Mouse (Mus musculus) spleen, adult 12 weeks (tissue): ENCODE measurements around the gene Myo15.
A peak's percentile ranks its signal among the peaks of the same experiment; 100 is the strongest.
"Not testable (repeated sequence)": the region's sequence is repeated elsewhere in the genome, so short reads cannot be mapped to it uniquely, and the experiment has no call there.

Experiments used
- DNase-seq: peaks from one replicate; pipeline ENCODE4 v3.0.0; 2022; ENCODE audit warnings: low spot score

The Myo15 gene

DNA sequence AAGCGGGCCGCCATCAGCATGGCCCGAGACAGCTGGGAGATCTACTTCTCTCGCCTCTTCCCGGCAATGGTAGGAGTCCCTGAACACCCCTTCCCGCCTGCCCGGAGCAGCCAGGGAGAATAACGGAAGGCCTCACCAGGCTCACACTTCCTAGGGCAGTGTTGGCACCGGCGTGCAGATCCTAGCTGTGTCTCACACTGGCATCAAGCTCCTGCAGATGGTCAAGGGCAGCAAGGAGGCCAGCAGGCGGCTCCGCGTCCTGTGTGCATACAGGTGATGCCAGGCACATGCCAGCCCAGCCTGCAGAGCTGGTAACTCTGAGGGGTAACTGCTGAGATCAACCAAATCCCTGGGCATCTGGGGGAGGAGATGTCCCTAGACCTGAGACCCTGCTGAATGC lies 38.1 kb downstream of the Myo15 start:
- no peak for DNase-seq

DNA sequence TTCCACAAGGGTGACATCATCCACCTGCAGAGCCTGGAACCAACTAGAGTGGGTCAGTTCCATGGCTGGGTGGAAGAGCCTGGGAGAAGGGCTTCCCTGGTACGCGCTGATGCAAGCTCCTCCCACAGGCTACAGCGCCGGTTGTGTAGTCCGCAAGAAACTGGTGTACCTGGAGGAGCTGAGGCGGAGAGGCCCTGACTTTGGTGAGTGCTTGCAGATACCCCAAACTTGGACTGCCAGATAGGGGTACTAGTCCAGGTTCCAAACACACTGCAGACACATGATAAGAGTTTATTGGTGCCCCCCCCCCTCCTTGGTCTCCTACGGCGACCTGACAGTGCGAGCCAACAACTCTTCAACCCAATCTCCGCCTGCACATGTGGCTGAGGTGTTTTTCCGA lies 39.8 kb downstream of the Myo15 start:
- DNase-seq: peak; percentile 46

DNA sequence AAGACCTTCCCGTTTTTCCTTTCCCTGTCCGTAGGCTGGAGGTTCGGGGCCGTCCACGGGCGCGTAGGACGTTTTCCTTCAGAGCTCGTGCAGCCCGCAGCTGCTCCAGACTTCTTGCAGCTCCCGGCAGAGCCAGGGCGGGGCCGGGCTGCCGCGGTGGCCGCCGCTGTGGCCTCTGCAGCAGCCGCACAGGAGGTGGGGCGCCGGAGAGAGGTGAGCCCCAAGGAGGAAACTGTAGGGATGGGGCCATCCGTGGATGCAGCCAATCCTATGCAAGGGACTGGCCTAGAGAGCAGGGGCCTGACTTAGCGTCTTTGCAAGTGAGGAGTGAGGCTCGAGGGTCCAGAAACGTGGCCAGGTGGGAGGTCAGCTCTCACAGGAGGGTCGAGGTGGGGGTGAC lies 40.4 kb downstream of the Myo15 start:
- DNase-seq: peak; percentile 35

DNA sequence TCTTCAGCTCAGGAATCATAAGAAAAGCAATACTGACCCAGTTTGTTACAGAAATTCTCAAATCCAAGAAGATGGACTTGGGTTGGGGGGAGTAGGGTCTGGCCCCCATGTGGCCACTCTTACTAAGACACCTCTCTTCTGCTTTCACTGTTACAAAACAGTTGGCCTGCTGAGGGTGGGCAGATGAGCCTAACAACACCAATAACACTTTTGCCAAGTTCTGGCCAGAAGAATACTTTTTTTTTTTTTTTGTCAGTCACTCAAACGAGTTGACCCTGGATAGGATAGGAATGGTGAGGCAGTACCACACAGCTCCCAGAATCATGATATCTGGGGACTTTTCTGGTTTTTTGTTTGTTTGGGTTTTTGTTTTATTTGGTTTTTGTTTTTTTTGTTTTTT lies 42.8 kb downstream of the Myo15 start:
- no peak for DNase-seq

DNA sequence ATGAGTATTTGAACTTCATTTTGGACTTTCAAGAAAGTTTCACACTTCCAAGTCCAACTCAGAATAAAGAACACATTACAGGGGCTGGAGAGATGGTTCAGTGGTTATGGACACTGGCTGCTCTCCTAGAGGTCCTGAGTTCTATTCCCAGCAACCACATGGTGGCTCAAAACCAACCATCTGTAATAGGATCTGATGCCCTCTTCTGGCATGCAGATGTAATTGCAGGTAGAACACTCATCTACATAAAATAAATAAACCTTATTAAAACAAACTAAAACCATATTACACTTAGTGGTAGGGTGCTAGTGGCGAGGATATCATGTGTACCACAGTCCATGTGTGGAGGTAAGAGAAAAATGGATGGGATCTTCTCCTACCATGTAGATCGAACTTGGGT lies 43.4 kb downstream of the Myo15 start:
- DNase-seq: no peak

DNA sequence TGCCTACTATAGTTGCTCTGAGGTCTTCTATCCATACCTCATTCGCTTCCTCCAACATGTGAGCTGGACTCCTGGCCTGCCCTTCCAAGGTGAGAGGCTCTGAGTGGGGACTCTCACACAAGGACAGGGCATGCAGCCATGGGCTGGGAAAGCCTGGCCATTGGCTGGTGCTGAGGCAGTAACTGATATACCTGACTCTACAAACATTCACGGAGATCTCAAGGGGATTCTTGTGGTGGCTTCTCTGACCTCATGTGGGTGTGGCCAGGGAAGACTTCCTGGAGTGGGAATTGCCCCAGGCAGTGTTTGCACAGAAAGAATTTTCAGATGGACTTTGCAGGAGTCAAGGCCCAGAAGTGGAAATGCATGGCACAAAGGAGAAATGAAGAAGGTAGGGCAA lies 45.8 kb downstream of the Myo15 start:
- no peak for DNase-seq

DNA sequence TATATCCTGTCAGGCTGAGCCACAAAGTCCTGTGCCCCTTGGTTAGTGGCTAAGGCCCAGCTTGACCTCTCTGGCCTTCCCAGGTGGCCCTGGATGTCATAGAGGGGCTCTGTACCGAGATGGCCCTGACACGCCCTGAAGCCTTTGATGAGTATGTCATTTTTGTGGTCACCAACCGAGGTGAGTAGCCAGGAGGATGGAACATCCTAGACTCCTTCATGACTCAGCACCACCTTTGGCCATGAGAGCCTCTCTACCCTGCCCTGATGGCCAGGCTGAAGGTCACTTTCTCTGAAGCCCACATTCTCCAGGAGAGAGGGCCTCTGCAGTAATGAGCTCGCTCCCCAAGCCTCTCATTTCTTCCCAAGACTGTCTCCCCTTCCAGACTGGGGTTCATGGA lies 49.2 kb downstream of the Myo15 start:
- DNase-seq: no peak

DNA sequence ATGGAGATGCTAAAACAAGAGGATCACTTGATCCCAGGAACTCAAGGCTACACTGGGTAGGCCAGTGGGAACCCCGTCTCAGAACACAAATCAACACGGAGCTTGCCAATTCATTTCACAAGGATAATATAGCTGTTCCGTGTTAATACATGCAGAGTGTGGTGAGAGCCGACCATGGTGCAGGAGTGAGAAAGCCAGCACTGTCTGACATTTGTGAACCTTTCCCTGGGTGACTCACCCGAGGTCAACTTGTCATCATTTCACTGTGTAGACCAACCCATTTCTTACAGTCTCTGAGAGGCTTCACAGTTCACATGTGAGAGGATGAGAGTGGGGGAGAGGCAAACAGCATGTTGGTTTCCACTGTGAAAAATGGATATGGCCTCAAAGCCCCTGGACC lies 52.9 kb downstream of the Myo15 start:
- DNase-seq: no peak

DNA sequence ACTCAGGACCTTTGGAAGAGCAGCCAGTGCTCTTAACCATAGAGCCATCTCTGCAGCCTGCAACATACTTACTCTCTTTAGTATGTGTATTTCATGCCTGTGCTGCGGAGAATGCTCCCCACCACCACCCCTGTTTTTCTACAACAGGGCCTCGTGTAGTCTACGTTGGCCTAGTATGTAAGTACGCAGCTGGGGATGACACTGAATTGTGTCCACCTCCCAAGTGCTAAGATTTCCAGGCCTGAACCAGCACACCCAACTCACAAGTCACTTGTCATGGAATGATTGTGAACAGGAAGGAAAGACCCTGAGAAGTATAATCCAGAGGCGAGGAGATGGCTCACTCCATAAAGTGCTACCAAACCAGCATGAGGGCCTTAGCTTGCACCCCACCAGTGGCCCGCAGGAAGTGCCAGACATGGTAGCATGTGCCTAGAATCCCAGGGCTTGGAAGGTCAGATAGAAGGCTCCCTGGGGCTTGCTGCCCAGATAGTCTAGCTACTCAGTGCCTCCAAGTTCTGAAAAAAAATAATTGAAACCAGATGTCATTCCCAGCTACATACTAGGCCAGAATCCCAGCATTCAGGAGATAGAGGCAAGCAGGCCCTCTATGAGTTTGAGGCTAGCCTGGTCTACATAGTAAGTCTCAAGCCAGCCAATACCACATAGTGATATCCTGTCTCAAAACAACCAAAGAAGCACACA lies 53.7 kb downstream of the Myo15 start:
- DNase-seq: no peak

DNA sequence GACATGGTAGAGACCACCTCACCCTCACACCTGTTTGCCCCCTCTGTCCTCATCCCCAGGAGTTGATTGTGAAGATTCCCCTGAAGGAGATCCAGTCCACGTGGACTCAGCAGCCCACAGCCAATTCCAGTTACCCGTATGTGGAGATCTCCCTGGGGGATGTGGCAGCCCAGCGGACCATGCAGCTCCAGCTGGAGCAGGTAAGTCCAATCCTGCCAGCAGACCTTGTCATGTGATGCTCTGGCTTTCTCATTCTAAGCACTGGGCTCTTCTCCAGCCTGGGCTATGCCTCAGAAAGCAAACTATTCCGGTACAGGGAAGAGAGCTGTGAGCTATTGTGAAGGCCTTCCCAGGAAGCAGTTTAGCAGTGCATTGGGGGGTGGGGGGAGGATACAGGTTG lies 57.3 kb downstream of the Myo15 start:
- no peak for DNase-seq

DNA sequence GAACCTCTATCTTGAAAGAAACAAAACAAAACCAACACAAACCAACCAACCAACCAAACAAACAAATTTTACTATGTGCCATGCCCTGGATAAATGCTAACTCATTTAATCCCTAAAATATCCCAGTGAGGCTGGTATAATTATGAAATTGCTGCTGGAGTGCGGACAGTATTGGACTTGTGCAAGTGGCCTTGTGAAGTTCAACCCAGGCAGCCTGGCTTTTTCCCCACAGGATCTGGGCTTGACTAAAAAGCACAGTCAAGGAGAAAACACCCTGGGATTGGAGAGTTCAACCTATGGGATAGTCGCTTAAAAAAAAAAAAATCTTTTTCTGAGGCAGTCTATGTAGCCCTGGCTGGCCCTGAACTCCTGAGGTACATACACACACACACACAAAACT lies 66.5 kb downstream of the Myo15 start:
- DNase-seq: no peak

DNA sequence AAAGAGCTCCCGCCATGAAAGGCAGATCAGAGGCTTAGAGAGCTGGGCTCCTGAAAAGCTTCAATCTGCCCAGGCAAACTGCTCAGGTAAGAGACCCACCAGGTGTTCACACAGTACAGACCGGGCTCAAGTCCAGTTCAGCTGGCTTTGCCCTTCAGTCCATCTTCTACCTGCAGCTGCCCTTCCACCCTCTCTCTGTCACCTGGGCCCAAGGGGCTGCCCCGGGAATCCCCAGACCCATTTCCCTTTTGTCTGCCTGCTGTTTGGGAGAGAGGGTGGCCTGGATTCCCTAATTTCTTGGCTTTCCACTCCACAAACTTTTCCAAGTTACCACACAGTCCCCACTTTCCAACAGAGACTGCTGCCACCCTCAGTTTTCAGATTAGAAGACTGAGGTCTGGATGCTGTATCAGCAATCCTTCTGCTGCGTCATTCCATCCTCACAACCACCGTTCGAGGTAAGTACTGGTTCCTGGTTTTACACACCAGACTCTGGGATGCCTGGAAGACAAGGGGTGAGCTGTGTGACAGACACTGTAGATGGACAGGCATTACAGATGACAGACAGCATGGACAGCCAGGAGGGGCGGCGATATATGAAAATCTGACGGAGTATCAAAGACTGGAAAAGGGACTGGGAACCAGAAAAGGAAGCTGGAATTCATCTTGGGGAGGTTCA lies 67.2 kb downstream of the Myo15 start, which contains the start of gene Alkbh5:
Gene Alkbh5, plus strand, starts transcription at position 202 of the 679 bp plus-strand sequence.
- DNase-seq: peak; percentile 19

DNA sequence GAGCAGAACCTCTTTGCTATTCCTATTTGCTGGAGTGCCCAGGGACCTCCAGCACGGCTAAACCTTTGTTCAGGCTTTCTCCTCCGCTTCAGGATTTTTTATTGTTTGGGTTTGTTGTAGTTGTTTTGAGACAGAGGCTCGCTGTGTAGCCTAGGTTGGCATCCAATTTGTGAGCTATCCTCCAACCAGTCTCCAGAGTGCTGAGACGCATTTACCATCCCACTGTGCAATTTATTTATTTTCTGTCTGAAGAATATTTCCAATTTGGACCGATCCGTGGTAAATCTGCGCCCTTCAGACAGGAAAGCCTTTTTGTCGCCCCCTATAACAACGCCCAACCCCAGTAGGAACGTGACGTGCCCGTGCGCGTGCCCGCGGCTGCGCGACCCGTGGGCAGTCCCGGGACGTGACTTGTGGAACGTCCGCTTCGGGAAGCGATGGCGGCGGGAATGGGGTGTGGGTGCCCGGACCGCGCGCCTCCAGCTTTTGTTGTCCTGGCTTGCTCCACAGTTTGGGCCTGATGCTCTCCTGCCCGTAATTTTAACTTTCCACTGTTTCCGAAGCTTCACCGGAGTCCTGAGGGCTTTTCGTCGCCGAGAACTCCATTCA lies 67.8 kb downstream of the Myo15 start:
- DNase-seq: peak; percentile 74

DNA sequence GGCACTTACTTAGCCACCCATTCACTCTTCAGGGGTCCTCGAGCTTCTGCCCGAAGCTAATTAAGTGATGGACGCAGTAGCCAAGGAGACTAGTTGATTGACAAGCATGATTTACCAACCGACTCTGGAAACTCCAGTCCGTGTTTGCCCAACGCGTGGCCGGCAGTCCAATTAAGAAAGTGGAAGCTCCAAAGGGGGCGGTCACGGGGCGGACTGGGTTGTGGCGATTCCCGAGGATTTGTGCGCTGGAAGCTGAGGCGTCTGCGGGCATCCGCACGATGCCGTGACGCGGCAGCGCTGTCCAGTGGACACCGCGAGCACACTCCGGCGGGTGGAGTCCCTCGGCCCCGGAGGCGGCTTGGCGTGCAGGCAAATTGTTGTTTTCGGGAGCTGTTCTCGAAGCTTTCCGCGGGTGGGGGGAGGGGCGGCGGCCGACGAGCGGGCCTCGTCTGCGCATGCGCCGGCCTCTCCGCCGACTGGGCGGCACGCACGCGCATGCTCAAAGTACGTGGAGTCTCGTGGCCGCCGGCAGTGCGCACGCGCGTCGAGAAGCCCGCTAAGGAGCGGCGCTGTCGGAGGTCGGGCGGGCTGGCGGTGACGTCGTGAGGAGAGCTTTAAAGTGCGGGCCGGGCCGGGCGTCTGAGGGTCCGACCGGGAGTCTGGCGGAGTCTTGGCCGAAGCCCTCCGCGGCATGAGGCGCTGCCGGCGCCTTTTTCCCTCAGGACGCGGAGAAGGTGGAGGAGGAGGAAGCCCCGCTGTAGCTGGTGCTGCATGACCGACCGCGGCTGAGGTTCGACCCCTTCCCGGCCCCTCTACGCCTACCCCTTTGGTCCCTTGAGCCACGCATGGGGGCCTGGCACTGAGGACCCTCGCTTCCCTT lies 68.6 kb downstream of the Myo15 start:
- peak; percentile 88 for DNase-seq

DNA sequence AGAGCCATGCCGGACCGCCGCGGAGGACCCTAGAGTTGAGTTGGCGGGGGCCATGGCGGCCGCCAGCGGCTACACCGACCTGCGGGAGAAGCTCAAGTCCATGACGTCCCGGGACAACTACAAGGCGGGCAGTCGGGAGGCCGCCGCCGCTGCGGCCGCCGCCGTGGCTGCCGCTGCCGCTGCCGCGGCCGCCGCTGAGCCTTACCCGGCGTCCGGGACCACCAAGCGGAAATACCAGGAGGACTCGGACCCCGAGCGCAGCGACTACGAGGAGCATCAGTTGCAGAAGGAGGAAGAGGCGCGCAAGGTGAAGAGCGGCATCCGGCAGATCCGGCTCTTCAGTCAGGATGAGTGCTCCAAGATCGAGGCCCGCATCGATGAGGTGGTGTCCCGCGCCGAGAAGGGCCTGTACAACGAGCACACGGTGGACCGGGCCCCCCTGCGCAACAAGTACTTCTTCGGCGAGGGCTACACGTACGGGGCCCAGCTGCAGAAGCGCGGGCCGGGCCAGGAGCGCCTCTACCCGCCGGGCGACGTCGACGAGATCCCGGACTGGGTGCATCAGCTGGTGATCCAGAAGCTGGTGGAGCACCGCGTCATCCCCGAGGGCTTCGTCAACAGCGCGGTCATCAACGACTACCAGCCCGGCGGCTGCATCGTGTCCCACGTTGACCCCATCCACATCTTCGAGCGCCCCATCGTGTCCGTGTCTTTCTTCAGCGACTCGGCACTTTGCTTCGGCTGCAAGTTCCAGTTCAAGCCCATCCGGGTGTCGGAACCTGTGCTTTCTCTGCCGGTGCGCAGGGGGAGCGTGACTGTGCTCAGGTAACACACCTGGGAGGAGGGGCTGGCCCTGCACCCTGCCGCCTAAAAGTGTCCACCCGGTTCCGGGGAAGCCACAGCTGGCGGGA lies 69.5 kb downstream of the Myo15 start:
- peak; percentile 60 for DNase-seq

DNA sequence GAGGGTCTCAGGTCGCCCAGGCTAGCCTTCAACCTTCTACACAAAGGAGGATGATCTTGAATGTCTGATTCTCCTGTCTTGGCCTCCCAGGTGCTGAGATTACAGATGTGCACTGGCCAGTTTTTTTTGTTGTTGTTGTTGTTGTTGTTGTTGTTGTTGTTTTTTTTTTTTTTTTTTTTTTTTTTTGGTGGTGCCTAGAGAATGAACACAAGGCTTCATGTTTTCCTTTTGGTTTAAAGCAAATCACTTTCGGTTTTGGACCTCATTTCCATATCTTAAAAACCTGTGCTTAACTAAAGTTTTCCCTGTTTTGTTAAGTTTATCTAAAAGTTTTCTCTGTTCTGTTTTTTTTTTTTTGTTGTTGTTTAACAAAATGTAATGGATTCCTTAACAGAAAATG lies 70.4 kb downstream of the Myo15 start:
- no peak for DNase-seq

DNA sequence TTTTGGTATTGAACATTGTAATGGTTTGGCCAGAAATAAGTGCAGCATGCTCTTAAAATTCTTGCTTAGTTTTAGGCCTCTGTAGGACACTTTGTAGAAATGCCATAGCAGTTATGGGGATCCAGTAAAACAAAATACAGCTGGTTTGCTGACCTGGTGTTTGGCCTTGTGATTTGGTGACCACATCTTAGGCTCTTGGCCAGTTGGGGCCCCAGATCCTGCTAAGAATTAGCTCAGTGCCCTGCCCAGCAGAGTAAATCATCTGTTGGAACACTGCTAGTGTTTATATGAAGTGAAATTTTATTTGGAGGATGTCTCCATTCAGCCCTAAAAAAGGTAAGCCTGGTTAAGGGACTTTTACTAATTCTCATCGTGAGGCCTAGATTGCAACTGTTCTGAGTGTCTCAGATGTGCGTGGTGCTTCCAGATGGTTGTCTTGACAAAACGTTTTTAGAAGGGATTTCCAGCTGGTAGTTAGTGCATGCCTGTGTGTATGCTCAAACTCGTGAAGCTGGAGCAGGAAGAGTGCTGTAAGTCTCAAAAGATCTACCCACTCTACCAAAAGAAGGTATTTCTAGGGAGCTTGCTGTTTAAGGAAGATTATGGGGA lies 71.0 kb downstream of the Myo15 start:
- no peak for DNase-seq

DNA sequence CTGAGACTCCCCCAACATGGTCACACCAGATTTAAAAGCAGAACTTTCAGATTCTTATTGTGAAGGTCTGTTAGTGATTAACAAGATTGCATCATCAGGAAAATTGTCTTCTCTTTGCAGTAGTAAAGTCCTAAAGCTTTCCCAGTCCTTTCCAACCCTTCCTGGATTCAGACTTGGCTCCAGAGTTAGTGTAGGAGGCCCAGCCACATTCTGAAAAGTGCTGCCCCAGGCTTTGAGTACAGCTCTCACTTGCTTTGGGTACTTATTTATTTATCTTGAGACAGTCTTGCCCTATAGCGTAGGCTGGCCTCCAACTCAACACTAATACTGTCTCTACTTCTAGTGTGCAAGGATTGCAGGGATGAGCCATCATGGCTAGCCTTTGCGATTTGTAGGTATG lies 71.6 kb downstream of the Myo15 start:
- no peak for DNase-seq

DNA sequence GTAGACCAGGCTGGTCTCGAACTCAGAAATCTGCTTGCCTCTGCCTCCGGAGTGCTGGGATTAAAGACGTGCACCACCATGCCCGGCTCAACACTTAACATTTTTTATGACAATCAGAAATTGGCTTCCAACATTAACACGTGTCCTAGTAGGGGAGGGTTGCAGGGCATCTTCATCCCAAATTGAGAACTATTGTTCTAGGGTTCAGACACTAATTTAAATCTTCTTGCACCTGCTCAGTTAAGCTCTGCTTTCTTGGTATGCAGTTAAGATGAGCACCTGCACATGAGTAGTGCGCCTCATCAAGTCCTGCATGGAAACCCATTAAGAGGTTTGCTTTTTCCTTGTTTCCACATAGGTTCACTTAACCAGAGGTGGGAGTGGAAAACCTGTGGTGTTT lies 72.7 kb downstream of the Myo15 start:
- no peak for DNase-seq

DNA sequence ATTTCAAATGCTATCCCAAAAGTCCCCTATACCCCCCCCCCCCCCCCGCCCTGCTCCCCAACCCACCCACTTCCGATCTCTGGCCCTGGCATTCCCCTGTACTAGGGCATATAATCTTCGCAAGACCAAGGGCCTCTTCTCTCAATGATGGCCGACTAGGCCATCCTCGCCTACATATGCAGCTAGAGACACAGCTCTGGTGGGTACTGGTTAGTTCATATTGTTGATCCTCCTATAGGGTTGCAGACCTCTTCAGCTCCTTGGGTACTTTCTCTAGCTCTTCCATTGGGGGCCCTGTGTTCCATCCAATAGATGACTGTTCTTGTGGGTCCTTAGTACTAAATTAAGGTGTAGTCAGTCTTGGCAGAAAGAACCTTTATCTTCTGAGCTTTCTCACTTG lies 74.1 kb downstream of the Myo15 start:
- DNase-seq: not testable (repeated sequence)

DNA sequence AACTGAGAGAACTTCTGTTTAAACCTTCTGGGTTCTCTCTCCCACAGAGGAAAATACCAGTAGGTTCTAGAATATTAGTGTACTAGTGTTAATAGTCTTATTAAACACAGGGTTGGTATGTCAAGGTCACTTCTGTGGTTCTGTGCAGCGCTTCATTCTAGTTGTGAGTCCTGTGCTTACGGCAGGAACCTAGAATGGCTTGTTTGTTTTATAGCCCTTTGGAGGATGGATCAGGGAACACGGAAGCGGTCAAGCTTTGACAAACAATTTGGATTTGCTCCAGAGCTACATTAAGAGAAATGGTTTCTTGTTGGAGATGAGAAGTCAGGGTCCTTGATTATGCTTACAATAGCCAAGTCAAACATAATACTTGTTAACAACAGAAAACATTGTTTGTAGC lies 76.3 kb downstream of the Myo15 start:
- DNase-seq: no peak
